Mouse (Mus musculus) midbrain, embryonic 14.5 days (tissue): ENCODE data around the gene Mmp11. TPM values are rescaled to one million over a fixed set of nuclear protein-coding genes. Genes with fewer than 3 reads are reported as not detected.

Experiments used
- ATAC-seq: fragments of 200-750 bp; cut with Nextera tagmentation; 2 replicates; pipeline ENCODE4 v1.8.0; 2017; ENCODE audit warnings: moderate number of reproducible peaks, moderate library complexity; ENCODE audit not compliant: low FRiP score, low TSS enrichment
- DNase-seq: peaks from one replicate; pipeline ENCODE4 v3.0.0-alpha.2; 2015
- H3K27ac ChIP-seq: fragments of 300-500 bp; sonication (generic); replicated peaks from 2 replicates; pipeline ENCODE4 v1.5.1; 2014; ENCODE audit warnings: mild to moderate bottlenecking, low read depth, low read length, moderate library complexity
- H3K27me3 ChIP-seq: fragments of 300-500 bp; sonication (generic); 2 replicates; pipeline ENCODE4 v1.6.1; 2014; ENCODE audit warnings: low read length, control low read depth, mixed read lengths; ENCODE audit not compliant: control insufficient read depth, insufficient read depth
- H3K36me3 ChIP-seq: fragments of 300-500 bp; sonication (generic); 2 replicates; pipeline ENCODE4 v1.6.1; 2014; ENCODE audit warnings: low read length, control low read depth; ENCODE audit not compliant: control insufficient read depth, insufficient read depth
- H3K4me1 ChIP-seq: fragments of 300-500 bp; sonication (generic); 2 replicates; pipeline ENCODE4 v1.6.1; 2014; ENCODE audit warnings: mild to moderate bottlenecking, antibody characterized with exemption, low read length, control low read depth; ENCODE audit not compliant: control insufficient read depth, insufficient read depth
- H3K4me2 ChIP-seq: fragments of 300-500 bp; sonication (generic); 2 replicates; pipeline ENCODE4 v1.6.1; 2014; ENCODE audit warnings: mild to moderate bottlenecking, low read length, moderate library complexity
- H3K4me3 ChIP-seq: fragments of 300-500 bp; sonication (generic); replicated peaks from 2 replicates; pipeline ENCODE4 v1.5.1; 2014; ENCODE audit warnings: low read depth, low read length
- H3K9ac ChIP-seq: fragments of 300-500 bp; sonication (generic); replicated peaks from 2 replicates; pipeline ENCODE4 v1.6.1; 2014; ENCODE audit warnings: mild to moderate bottlenecking, low read length, moderate library complexity
- H3K9me3 ChIP-seq: fragments of 300-500 bp; sonication (generic); 2 replicates; pipeline ENCODE4 v1.6.1; 2016; ENCODE audit warnings: low read length, control low read depth, mixed read lengths; ENCODE audit not compliant: control insufficient read depth
- WGBS: fragments of 180-500 bp; shearing (Covaris S2); extraction: QIAGEN DNeasy Blood & Tissue Kit; methylation state at CpG from one replicate; pipeline ENCODE4 v1.1.7; 2014; 5-methylcytosine and 5-hydroxymethylcytosine counted together
- polyA plus RNA-seq: library from polyadenylated mRNA; unstranded; fragments of >200 nt; fragmentation: Nextera tagmentation; extraction: Ambion mirVana; gene quantifications from 2 replicates; pipeline ENCODE4 v1.2.1, GENCODE M21; 2014

Mmp11 gene
- polyA plus RNA-seq, 1 experiment from 2014 or later, result 16.5 TPM

GRCm38 (mm10) chr10:75916840-75917239 lies 19.5 kb downstream of the Mmp11 start:
- Histone ChIP-seq H3K9me3 (no peaks in the 10 kb centered on the region), H3K4me1 (peaks cover 24% of the 10 kb centered on the region), H3K27ac (no peak overlapping the region), H3K27me3 (no peaks in the 10 kb centered on the region), H3K4me3 (no peak overlapping the region), H3K36me3 (peaks cover 52% of the 10 kb centered on the region), H3K9ac (no peak overlapping the region), H3K4me2 (no peak overlapping the region)
- WGBS, result 87% methylated on average over 8 of the region's 8 CpGs
- ATAC-seq, result no peak
- no peak for DNase-seq

DNA sequence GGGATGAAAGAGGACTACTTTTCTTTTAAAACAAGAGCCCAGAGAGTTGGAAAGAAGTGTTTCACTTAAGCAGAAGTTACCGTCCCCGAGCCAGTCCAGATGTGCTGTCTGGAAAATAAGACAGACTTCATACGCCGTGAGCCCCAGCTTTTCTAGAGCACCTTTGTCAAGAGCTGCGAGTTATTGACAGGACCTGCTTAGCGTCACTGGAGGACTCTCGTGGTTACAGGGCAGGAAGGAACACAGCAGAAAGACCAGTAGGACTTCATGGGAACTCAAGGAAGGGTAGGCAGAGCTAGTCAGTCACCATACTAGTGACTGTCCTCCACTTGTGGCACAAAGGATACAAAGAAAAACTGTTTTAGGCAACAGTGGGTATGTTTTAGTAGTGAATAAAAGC lies 20.7 kb downstream of the Mmp11 start:
- no peak for DNase-seq
- no peak overlapping the region for H3K4me2 ChIP-seq
- H3K4me1 ChIP-seq, result peaks cover 24% of the 10 kb centered on the region
- no peaks in the 10 kb centered on the region for H3K9me3 ChIP-seq
- 93% methylated on average over 7 of the region's 7 CpGs for WGBS
- no peaks in the 10 kb centered on the region for H3K27me3 ChIP-seq
- no peak overlapping the region for H3K27ac ChIP-seq
- ATAC-seq, result no peak
- peaks cover 64% of the 10 kb centered on the region for H3K36me3 ChIP-seq
- no peak overlapping the region for H3K4me3 ChIP-seq
- no peak overlapping the region for H3K9ac ChIP-seq

GRCm38 (mm10) chr10:75913013-75913589 lies 23.2 kb downstream of the Mmp11 start:
- Histone ChIP-seq H3K9me3 (no peaks in the 10 kb centered on the region), H3K27ac (no peak overlapping the region), H3K4me3 (no peak overlapping the region), H3K36me3 (peaks cover 74% of the 10 kb centered on the region), H3K9ac (no peak overlapping the region), H3K4me1 (peaks cover under 1% of the 10 kb centered on the region; the same call in 1 of the 2 replicates), H3K27me3 (no peaks in the 10 kb centered on the region), H3K4me2 (no peak overlapping the region)
- DNase-seq, result no peak
- ATAC-seq, result no peak
- WGBS, result 77% methylated on average over 6 of the region's 6 CpGs

DNA sequence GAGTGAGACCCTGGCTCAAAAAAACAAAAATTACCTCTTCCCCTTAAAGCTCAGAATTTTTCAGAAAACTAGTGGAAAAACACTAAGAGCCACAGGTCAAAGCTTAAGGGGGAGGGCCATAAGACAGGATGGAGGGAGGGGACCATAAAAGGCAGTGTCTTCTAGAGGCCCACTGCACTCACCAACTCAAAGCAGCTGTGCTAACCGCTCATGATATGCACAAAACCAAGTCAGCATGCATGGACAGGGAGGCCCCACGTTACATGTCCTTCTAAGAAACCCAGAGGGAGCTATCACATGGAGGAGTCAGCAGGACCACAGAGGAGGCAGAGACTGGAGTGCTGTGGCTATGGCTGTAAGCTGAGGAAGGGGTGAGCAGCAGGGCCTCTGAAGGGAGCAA lies 25.6 kb downstream of the Mmp11 start:
- H3K36me3 ChIP-seq, result peaks cover 85% of the 10 kb centered on the region
- no peak overlapping the region for H3K27ac ChIP-seq
- no peaks in the 10 kb centered on the region for H3K4me1 ChIP-seq
- H3K9me3 ChIP-seq, result no peaks in the 10 kb centered on the region
- 82% methylated on average over 2 of the region's 2 CpGs for WGBS
- H3K9ac ChIP-seq, result no peak overlapping the region
- no peaks in the 10 kb centered on the region for H3K27me3 ChIP-seq
- DNase-seq (no peak), ATAC-seq (no peak)
- no peak overlapping the region for H3K4me2 ChIP-seq
- H3K4me3 ChIP-seq, result no peak overlapping the region

DNA sequence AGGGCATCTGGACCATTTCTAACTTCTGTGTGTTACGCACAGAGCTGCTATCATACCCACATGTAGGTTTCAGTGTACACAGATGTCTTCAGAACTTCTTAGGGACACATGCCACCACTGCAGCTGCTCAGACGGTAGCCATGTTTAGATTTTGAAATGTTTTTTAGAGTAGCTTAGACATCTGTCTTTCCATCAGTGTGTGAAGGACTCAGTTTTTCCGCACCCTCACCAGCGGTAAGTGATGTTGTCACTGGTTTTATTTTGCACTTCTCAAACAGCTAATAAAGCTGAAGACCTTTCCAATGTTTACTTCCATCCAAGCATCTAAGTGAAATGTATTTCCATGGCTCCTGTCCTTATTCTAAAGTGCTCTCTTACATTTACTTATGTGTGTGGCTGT lies 29.4 kb downstream of the Mmp11 start:
- Histone ChIP-seq H3K36me3 (peaks cover 93% of the 10 kb centered on the region), H3K4me1 (no peaks in the 10 kb centered on the region), H3K4me2 (no peak overlapping the region), H3K27ac (no peak overlapping the region), H3K9me3 (no peaks in the 10 kb centered on the region), H3K27me3 (no peaks in the 10 kb centered on the region), H3K4me3 (no peak overlapping the region), H3K9ac (no peak overlapping the region)
- ATAC-seq (no peak), DNase-seq (no peak)
- WGBS, result 95% methylated on average over 4 of the region's 4 CpGs

- Histone ChIP-seq H3K4me3 (no peak overlapping the region), H3K9me3 (no peaks in the 10 kb centered on the region), H3K4me2 (no peak overlapping the region), H3K36me3 (peaks cover 89% of the 10 kb centered on the region), H3K4me1 (no peaks in the 10 kb centered on the region), H3K27ac (no peak overlapping the region), H3K27me3 (no peaks in the 10 kb centered on the region), H3K9ac (no peak overlapping the region)
- 92% methylated on average over 5 of the region's 5 CpGs for WGBS
- DNase-seq (no peak), ATAC-seq (no peak)
Measured at GRCm38 (mm10) chr10:75904391-75904790, 31.9 kb downstream of the Mmp11 start.

DNA sequence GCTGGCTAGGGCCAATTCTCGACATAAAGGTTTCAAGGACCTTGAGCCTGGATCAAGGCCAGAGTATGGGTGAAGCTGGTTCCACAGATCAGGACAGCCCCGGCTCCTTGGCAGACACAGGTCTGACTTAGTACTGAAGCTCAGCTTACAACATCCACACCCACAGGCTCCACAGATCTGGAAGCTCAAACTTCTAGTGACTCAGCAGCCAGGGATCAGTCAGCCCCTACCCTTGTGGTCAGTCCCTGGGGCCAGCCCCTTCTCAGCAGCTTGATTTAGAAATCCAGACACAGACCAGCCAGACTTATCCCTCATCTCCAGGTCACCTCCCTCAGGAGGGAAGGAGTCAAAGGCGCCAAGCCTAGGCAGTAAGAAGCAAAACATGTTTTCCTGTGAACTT lies 37.5 kb downstream of the Mmp11 start:
- Histone ChIP-seq H3K9ac (no peak overlapping the region), H3K27ac (no peak overlapping the region), H3K4me3 (no peak overlapping the region), H3K4me1 (no peaks in the 10 kb centered on the region), H3K4me2 (no peak overlapping the region), H3K27me3 (no peaks in the 10 kb centered on the region), H3K9me3 (no peaks in the 10 kb centered on the region), H3K36me3 (peaks cover 85% of the 10 kb centered on the region)
- 82% methylated on average over 3 of the region's 3 CpGs for WGBS
- ATAC-seq, result no peak
- no peak for DNase-seq

GRCm38 (mm10) chr10:75898039-75898564 lies 38.2 kb downstream of the Mmp11 start:
- H3K36me3 ChIP-seq, result peaks cover 77% of the 10 kb centered on the region
- 79% methylated on average over 6 of the region's 6 CpGs for WGBS
- H3K9ac ChIP-seq, result no peak overlapping the region
- no peak for DNase-seq
- H3K27ac ChIP-seq, result no peak overlapping the region
- no peaks in the 10 kb centered on the region for H3K27me3 ChIP-seq
- H3K4me3 ChIP-seq, result no peak overlapping the region
- H3K4me1 ChIP-seq, result peaks cover 5% of the 10 kb centered on the region; the same call in 1 of the 2 replicates
- no peaks in the 10 kb centered on the region for H3K9me3 ChIP-seq
- H3K4me2 ChIP-seq, result no peak overlapping the region
- ATAC-seq, result no peak

DNA sequence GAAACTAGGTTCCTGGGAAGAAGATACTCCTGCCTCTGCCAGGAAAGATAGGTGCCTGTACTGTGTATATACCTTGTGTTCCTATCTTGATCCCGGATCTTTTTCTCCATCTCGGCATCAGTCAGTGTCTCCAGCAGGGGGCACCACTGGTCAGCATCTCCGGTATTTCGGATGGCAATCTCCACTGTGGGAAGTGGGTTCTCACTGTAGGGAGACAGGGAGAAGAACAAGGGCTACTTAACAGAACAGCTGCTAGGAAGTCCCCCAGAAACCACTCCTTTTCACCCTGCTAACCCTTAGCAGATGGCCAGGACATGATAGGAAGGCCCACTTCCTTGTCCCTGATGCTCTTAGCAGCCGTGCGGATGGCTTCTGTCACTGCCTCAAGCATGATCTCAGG lies 38.9 kb downstream of the Mmp11 start:
- 38% methylated on average over 6 of the region's 6 CpGs for WGBS
- Histone ChIP-seq H3K4me3 (no peak overlapping the region), H3K36me3 (peaks cover 70% of the 10 kb centered on the region), H3K4me1 (peaks cover 5% of the 10 kb centered on the region; the same call in 1 of the 2 replicates), H3K4me2 (no peak overlapping the region), H3K27ac (no peak overlapping the region), H3K9me3 (no peaks in the 10 kb centered on the region), H3K27me3 (no peaks in the 10 kb centered on the region), H3K9ac (no peak overlapping the region)
- no peak for ATAC-seq
- DNase-seq, result peak; percentile 83
